Mouse (Mus musculus) megakaryocyte, embryonic 14.5 days (primary cell): ENCODE results near the gene Arhgef26. TPM values are rescaled to one million over a fixed set of nuclear protein-coding genes. Genes with fewer than 3 reads are reported as not detected.

Source experiments
- H3K27me3 ChIP-seq: replicated peaks from 2 replicates; pipeline ENCODE3; 2012; ENCODE audit warnings: inconsistent platforms
- H3K36me3 ChIP-seq: replicated peaks from 2 replicates; pipeline ENCODE3; 2012; ENCODE audit warnings: low read length, inconsistent platforms, mixed read lengths
- H3K4me1 ChIP-seq: 2 replicates; pipeline ENCODE4 v1.6.1; 2012; ENCODE audit warnings: inconsistent platforms
- H3K4me3 ChIP-seq: replicated peaks from 2 replicates; pipeline ENCODE3; 2012; ENCODE audit warnings: moderate library complexity, mild to moderate bottlenecking, inconsistent platforms
- H3K9me3 ChIP-seq: 2 replicates; pipeline ENCODE4 v1.6.1; 2012; ENCODE audit warnings: inconsistent platforms
- FLI1 ChIP-seq: IDR thresholded peaks from 2 replicates; pipeline ENCODE4 v1.6.1; 2012; ENCODE audit warnings: low read length, inconsistent platforms, mixed read lengths
- GATA1 ChIP-seq: IDR thresholded peaks from 3 replicates; pipeline ENCODE4 v1.6.1; 2012; ENCODE audit warnings: mixed read lengths, low read length, inconsistent platforms, borderline replicate concordance
- polyA plus RNA-seq: library from polyadenylated mRNA; stranded (reverse); fragments of >175 nt; gene quantifications from 2 replicates; pipeline ENCODE4 v1.2.3, GENCODE M21; 2012; ENCODE audit warnings: low replicate concordance; ENCODE audit not compliant: insufficient read depth

Arhgef26 gene
- polyA plus RNA-seq, 1 experiment = not detected

DNA sequence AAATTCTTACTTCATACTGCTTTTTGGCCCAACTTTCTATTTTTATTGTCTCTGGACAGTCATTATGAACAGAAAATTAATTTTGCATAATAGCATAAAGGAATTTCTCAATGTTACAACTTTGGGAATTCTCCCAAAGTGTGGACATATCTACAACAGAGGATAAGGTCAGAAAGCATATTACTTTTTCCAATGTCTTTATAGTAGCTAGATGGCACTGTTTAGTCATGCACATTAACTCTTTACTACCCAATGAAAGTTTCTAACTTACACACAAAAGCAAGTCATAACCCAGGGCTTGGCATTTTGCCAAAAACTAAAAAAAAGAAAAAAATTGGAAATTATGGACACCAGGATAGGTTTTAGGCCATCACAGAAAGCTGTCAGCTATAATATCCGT, 132.0 kb downstream of the Arhgef26 start:
- H3K36me3 ChIP-seq = peaks cover 98% of the 10 kb centered on the region
- H3K4me3 ChIP-seq = no peak overlapping the region
- no peaks in the 10 kb centered on the region for H3K9me3 ChIP-seq
- TF ChIP-seq FLI1 = no peak
- no peak for TF ChIP-seq GATA1
- H3K27me3 ChIP-seq = no peaks in the 10 kb centered on the region
- peaks cover 5% of the 10 kb centered on the region; the same call in 1 of the 2 replicates for H3K4me1 ChIP-seq

- H3K9me3 ChIP-seq = no peaks in the 10 kb centered on the region
- TF ChIP-seq FLI1 (no peak), GATA1 (no peak)
- no peak overlapping the region for H3K4me3 ChIP-seq
- H3K4me1 ChIP-seq = no peaks in the 10 kb centered on the region
- H3K27me3 ChIP-seq = no peaks in the 10 kb centered on the region
- H3K36me3 ChIP-seq = peaks cover 93% of the 10 kb centered on the region
Observed at GRCm38 (mm10) chr3:62484340-62484739, 146.2 kb downstream of the Arhgef26 start.

GRCm38 (mm10) chr3:62492568-62492967, 154.4 kb downstream of the Arhgef26 start:
- Histone ChIP-seq H3K27me3 (no peaks in the 10 kb centered on the region), H3K4me1 (0 out of 2 replicates have a peak, but pooled peaks cover 3% of the 10 kb centered on the region), H3K36me3 (peaks cover 98% of the 10 kb centered on the region), H3K9me3 (no peaks in the 10 kb centered on the region), H3K4me3 (no peak overlapping the region)
- TF ChIP-seq FLI1 = no peak
- no peak for TF ChIP-seq GATA1

DNA sequence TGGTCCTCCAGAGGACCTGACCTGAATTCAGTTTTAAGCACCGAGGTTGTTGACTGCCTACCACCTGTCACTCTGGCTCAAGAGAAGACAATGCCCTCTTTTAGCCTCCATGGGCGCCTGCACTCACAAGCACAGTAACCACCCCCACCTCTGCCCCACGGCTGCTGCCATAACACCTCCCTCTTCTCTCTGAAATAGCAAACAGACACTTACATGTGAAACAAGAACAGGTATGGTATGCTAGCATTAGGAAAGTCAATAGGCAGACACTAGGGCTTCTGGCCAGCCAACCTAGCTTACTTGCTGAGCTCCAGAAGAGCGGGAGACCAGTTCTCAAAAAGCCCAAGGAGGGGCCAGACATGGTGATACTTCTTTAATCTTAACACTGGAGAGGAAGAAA, 161.2 kb downstream of the Arhgef26 start:
- no peaks in the 10 kb centered on the region for H3K9me3 ChIP-seq
- no peak for TF ChIP-seq GATA1
- no peak for TF ChIP-seq FLI1
- no peaks in the 10 kb centered on the region for H3K4me1 ChIP-seq
- H3K4me3 ChIP-seq = no peak overlapping the region
- H3K36me3 ChIP-seq = peaks cover 73% of the 10 kb centered on the region
- H3K27me3 ChIP-seq = no peaks in the 10 kb centered on the region

- TF ChIP-seq FLI1 (no peak), GATA1 (no peak)
- peaks cover 14% of the 10 kb centered on the region for H3K4me1 ChIP-seq
- H3K4me3 ChIP-seq = peak overlapping the region; percentile 100
Observed at GRCm38 (mm10) chr3:62505166-62505900, 167.2 kb downstream of the Arhgef26 start.

GRCm38 (mm10) chr3:62506488-62507205, 168.5 kb downstream of the Arhgef26 start, which contains the start of gene Dhx36:
Gene Dhx36 (minus strand): TSS chr3:62507004.
- H3K4me3 ChIP-seq = peak within 1 kb of the TSS; percentile 100
- H3K9me3 ChIP-seq = no peaks in the 10 kb centered on the region
- TF ChIP-seq GATA1 (no peak), FLI1 (peak; percentile 81; the same call in 1 of the 2 replicates)
- peaks cover 6% of the 10 kb centered on the region for H3K36me3 ChIP-seq
- H3K27me3 ChIP-seq = no peaks in the 10 kb centered on the region
- peaks cover 14% of the 10 kb centered on the region for H3K4me1 ChIP-seq

More at GRCm38 (mm10) chr3:62505166-62505900, 167.2 kb downstream of the Arhgef26 start:
- Histone ChIP-seq H3K9me3 (no peaks in the 10 kb centered on the region), H3K36me3 (peaks cover 19% of the 10 kb centered on the region), H3K27me3 (no peaks in the 10 kb centered on the region)

GRCm38 (mm10) chr3:62507206-62507647, 169.1 kb downstream of the Arhgef26 start:
- no peaks in the 10 kb centered on the region for H3K27me3 ChIP-seq
- peak overlapping the region; percentile 100 for H3K4me3 ChIP-seq
- TF ChIP-seq FLI1 (no peak), GATA1 (no peak)
- peaks cover 14% of the 10 kb centered on the region for H3K4me1 ChIP-seq
- peaks cover under 1% of the 10 kb centered on the region for H3K36me3 ChIP-seq
- no peaks in the 10 kb centered on the region for H3K9me3 ChIP-seq

Other genes starting within 250 kb of the Arhgef26 start
- 1.5 and 1.7 TPM in 2 replicates for gene Dhx36, start 168.7 kb downstream of the Arhgef26 start, polyA plus RNA-seq